Mouse (Mus musculus) left cerebral cortex, adult 9 months (tissue): ENCODE data around the gene Rsrc2.

Experiments used
- DNase-seq, 2 experiments: peaks; one replicate each; pipeline ENCODE4 v3.0.0; 2022; ENCODE audit warnings: low spot score in 2 of 2

Gene Rsrc2

GRCm38 (mm10) chr5:123696961-123697360 lies 52.3 kb downstream of the Rsrc2 start:
- no peak for DNase-seq

GRCm38 (mm10) chr5:123696244-123696643 lies 53.0 kb downstream of the Rsrc2 start:
- no peak for DNase-seq

GRCm38 (mm10) chr5:123694468-123694867 lies 54.7 kb downstream of the Rsrc2 start:
- DNase-seq = no peak

DNA sequence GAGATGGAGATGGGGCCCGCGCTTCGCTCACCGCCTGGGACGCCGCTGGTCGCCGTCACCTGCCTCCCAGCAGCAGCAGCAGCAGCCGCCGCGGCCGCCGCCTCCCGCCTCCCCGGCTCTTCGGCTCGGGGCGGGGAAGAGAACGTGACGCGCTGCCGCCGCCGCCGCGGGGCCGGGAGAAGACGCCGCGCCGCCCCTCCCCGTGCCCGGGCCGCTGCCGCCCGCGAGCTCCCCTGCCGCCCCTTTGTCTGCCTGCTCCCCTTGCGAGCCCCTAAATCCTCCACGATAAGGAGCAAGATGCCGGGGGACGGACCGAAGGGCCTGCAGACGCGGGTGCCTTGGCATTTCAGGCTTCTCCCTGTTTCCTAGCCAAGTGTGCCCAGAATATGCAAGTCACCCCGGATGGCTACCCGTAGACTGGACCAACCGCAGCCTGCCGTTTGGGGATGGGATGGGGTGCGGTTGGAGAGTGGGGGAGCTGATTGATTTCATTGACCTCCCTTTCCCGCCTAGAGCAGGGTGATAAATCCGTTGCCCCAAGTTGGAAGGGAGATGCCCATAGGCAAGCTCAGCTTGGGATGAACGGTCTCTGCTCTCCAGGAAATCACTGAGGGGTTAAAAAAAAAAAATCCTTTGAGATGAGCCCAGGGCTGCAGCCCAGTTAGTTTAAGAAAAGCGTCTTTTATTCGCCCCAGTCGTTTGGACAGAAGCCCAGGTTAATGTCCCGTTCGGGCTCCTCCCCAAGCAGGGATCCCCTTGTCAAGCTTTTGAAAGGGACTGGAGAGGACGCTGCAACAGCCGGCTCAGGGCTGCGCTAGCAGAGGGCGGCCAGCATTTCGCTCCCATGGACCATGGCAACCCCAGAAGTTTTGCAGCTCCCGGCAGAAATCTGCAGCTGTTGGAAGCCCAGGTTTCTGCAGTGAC lies 64.7 kb downstream of the Rsrc2 start, which contains the start of gene Clip1:
Clip1 (minus strand) TSS at position 398 of the 924 bp plus-strand sequence.
- peak; percentile 42 to 55 for DNase-seq

DNA sequence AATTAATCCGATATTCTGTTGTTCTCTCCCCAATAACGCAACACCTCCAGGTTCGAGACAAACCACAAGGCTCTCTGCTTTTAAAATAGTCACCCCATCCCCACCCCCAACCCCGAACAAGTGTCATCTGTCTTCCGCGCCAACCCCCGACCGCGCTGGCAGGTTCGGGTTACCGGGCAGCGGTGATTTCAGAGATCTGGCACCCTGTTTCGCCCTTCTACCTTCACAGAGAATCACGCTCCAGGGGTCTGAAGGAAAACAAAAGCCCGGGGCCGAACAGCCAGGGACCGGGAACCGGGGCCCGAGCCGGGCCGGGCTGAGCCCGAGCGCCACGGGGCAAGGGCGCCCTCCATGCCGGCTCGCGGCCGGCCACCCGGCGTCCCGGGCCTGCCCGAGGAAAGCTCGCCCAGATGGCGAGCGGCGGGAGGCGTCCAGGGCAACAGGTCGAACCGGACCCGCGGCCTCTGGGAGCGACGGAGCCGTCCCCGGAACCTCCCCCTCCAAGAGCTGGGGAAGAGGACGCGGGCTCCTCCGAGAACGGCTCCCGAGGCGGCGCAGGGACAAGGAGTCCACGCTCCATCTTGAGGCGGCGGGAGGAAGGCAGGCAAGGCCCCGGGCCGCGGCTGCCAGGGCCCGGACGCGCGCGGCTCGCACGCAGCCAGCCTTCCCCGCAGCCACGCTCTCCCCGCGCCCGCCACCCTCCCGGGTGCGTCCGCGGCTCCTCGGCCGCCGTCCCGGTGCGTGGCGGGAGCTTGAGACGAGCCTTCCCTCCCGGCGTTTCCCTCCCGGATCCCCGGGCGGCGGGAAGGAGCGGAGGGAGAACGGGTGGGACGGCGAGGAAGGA lies 65.6 kb downstream of the Rsrc2 start:
- DNase-seq = no peak

GRCm38 (mm10) chr5:123683043-123683376 lies 66.2 kb downstream of the Rsrc2 start:
- no peak for DNase-seq

DNA sequence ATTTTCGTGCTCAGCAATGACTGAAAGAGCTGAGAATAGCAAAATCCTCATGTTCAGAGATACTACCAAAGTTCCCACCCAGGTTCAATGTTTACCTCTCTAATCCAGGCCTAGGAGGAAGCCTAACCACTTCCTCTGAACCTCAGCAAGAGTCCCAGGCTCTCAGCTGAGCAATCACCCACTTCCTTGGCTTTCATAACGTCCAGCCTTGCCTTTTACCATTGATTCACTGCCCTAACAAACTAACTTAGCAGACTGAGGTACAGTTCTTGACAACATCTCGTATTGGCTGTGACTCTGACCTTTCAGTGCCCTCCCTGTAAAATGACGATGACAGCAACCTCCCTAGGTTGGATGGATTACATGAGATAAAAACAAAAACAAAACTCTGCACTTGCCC lies 66.8 kb downstream of the Rsrc2 start:
- DNase-seq = no peak

- no peak for DNase-seq
Measured at GRCm38 (mm10) chr5:123679546-123680263, 69.5 kb downstream of the Rsrc2 start.

DNA sequence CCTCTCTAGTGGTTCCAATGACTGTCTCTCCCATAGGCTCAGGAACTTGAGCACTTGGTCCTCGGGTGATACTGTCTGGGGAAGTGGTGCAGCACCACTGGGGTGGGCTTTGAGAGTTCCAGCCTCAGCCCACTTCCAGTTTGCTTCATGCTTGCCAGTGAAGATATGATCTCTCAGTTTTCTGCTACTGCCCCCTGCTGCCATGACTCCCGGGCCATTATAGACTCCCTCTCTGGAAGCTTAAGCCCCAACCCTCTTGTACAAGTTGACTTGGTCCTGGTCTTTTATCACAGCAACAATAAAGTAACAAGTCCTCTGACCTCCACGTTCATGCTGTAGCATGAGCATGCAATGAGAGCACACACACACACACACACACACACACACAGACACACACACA lies 70.1 kb downstream of the Rsrc2 start:
- no peak for DNase-seq
